Mouse (Mus musculus): Measurements from ENCODE around the gene P2rx5.

The P2rx5 gene

GRCm38 (mm10) chr11:73176186-73176585 lies 16.0 kb downstream of the P2rx5 start:
- no peak for DNase-seq (ENCODE audit: low read depth)

DNA sequence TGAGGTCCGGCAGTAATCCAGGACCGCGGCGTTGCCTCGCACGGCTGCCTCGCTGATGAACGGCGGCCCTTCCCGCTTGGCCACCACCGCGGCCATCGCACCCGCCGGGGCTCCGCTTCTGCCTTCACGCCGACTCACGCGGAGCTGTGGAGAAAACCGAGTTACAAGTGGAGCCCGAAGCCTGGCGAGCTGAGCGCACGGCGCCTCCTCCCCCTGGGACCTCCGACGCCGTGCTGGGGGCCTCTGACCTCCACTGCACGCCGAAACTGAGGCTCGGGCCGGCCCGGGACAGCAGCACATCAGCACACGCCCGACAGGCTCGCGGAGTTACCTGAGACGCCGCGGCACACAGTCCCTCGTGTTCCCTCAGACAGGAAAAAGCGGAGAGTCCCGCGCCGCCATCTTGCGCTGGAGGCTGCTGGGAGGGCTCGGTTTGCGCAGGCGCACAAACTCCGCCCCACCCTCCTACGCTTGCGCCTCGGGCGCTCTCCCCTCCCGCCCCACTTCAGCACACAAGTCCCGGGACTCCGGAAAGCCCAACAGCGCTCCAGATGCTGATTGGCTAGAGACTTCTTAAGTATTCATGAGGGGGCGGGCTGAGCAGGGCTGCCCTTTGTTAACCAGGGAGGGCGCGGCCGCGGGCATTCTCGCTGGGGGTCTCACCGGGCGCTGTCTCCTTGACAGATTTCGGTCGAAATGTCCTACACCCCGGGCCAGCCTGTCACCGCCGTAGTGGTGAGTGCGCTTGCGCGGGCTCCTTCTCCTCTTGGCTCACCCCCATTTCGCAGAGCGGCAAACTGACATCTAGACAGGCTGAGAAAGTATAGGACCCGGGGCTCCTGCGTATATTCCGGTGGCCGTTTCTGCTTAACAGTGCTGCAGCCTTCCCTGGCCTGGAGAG lies 16.6 kb downstream of the P2rx5 start, which contains the start of the genes Emc6 and Tax1bp3:
Emc6 (minus strand) TSS at position 430 of the 901 bp plus-strand sequence.
Tax1bp3 (plus strand) TSS at position 476 of the 901 bp plus-strand sequence.
- peak; percentile 98 for DNase-seq (ENCODE audit: low read depth)

DNA sequence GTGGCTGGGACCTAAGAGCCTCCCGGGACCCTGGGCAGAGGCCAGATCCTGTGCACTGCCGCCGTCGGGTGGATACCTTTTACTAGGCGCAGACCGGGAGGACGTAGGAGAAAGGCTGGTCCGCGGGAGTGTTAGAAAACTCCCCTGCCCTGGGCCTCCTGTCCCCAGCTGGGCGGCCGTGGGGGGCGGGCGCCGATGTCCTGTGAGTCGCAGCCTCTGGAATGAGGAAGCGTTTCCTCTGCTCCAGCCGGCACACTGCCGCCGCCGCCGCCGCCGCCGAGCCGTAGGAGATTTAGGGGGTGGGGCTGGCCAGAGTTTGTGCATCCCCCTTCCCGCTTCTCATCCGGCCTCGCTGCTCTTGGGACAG lies 17.3 kb downstream of the P2rx5 start:
- DNase-seq (ENCODE audit: low read depth): no peak

GRCm38 (mm10) chr11:73177895-73178294 lies 17.7 kb downstream of the P2rx5 start:
- DNase-seq (ENCODE audit: low read depth): peak; percentile 42

DNA sequence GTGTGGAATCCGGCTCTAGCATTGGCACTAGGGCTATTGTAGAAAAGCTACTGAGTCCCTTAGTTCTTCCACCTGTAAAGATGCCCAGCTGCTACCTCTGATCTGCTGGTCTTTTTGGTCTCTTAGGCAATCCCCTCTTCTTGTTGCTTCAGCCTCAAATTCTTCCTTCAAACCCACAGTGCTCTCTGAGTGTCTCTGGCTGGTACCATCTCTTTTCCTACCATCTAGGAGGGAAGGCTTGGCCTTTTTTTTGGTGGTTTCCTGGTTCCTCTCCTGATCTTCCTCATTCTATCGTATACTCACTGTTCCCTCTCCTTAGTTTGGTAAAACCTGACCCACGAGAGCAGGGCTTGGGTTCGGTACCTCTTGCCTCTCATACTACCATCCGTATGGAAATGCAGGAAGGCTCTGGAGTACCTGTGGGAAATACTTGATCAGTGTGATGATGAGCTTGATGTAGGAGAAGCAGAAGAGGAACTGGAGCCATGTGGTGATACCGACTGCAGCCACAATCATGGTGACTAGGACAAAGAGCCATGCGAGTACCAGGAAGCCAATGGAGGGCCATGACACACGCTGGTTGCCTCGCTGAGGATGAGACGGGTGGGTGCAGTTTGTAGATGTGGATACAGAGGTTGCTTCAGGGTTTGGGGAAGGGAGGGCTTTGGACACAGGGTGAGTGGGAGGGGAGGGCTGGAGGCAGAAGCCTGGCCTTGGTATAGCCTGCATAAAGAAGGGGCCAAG lies 25.8 kb downstream of the P2rx5 start:
- no peak for DNase-seq (ENCODE audit: low read depth)

GRCm38 (mm10) chr11:73187231-73187630 lies 27.0 kb downstream of the P2rx5 start:
- no peak for DNase-seq (ENCODE audit: low read depth)

GRCm38 (mm10) chr11:73193047-73193446 lies 32.8 kb downstream of the P2rx5 start:
- no peak for DNase-seq (ENCODE audit: low read depth)

GRCm38 (mm10) chr11:73194444-73194843 lies 34.2 kb downstream of the P2rx5 start:
- no peak for DNase-seq (ENCODE audit: low read depth)

- DNase-seq (ENCODE audit: low read depth): no peak
Measured at GRCm38 (mm10) chr11:73198190-73198589, 38.0 kb downstream of the P2rx5 start.

- DNase-seq (ENCODE audit: low read depth): no peak
Measured at GRCm38 (mm10) chr11:73198603-73199229, 38.5 kb downstream of the P2rx5 start, which contains the start of gene Ctns. TSS of gene Ctns (minus strand) at chr11:73199042.

- DNase-seq (ENCODE audit: low read depth): peak; percentile 96
Measured at GRCm38 (mm10) chr11:73199230-73199712, 39.0 kb downstream of the P2rx5 start, which contains the start of gene Shpk. TSS of gene Shpk (plus strand) at chr11:73199460.

- peak; percentile 79 for DNase-seq (ENCODE audit: low read depth)
Measured at GRCm38 (mm10) chr11:73199879-73200278, 39.7 kb downstream of the P2rx5 start.

DNA sequence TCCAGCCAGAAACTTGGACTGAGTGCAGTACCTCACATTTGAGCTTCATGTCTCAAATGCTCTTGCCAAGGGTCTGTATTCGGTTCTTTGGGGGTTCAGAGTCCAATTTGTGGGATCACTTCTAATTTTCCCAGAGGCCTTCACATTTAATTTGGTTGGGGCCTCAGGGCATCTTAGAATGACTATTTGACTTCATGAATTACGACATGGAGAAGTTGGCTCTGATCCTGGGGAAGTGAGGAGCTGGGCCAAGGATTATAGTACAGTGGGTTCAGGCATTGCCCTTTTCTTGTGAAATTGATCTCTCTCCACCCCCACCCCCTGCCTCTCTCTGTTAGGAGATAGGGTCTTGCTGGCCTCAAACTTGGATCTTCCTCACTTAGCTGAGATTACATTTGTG lies 40.8 kb downstream of the P2rx5 start:
- DNase-seq (ENCODE audit: low read depth): no peak

DNA sequence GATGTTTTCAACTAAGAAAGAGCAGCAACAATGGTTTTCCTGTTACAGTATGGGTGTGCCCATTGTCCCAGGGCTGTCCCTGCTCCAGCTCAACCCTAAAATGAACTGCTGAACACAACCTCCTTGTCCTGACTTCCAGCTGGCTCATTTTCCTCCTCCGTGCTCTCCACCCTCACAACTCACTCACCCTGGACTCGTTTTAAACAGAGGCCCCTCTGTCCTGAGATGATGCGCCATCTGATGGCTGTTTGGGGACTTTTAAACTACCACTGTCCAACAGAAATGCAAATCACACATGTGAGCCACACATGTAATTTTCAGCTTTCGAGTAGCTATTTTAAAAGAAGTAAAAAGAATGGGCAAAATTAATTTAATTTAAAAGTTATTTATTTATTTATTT lies 41.4 kb downstream of the P2rx5 start:
- DNase-seq (ENCODE audit: low read depth): peak; percentile 6

DNA sequence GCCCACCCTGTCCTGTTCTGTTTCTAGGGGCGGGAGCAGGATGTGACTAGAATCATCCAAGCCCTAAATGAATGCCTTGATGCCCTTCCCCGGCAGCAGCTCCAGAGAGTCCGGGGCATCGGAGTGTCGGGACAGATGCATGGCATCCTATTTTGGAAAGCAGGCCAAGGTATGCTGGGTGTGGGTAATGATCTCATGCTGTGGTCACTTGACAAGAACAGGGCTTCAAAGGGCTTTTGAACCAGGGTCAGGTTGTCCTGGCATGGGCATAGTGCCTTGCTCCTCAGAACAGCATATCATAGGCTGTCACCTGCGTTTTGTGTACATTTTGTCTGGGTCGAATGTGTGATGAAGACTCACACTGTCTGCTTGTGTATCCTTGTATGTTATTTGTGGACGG lies 43.7 kb downstream of the P2rx5 start:
- no peak for DNase-seq (ENCODE audit: low read depth)

GRCm38 (mm10) chr11:73205194-73205593 lies 45.0 kb downstream of the P2rx5 start:
- no peak for DNase-seq (ENCODE audit: low read depth)

DNA sequence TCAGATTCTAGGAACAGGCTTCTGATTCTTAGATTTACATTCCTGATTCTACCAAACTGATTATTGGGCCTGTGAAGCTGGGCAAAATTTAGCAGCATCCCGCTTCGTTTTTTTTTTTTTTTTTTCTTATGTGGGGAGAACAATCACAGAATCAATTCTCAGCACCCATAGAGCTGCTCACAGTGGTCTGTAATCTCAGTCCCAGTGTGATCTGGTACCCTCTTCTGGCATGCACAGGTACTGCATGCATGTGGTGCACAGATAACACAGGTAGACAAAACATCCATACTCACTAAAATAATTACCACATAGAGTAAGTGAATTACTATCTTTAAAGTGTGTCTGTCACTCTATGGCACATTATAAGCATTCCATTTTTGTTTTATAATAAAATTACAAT lies 47.4 kb downstream of the P2rx5 start:
- peak; percentile 39 for DNase-seq (ENCODE audit: low read depth)

GRCm38 (mm10) chr11:73213956-73214355 lies 53.7 kb downstream of the P2rx5 start:
- no peak for DNase-seq (ENCODE audit: low read depth)

DNA sequence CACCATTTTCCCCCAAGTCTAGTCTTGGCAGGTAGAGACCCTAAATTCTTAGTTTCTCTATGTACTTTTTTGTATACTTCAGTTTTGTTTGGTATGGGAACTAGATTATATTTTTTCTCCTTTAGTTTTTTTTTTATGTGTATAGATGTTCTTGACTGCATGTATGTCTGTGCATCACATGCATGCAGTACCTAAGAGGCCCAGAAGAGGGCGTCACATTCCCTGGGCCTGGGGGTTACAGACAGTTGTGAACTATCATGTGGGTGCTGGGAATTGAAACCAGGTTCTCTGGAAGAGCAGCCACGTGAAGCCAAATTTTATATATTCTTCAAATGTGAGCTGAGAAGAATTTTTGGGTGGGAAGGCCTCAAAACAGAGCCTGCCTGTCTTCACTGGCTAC lies 59.5 kb downstream of the P2rx5 start:
- peak; percentile 17 for DNase-seq (ENCODE audit: low read depth)

DNA sequence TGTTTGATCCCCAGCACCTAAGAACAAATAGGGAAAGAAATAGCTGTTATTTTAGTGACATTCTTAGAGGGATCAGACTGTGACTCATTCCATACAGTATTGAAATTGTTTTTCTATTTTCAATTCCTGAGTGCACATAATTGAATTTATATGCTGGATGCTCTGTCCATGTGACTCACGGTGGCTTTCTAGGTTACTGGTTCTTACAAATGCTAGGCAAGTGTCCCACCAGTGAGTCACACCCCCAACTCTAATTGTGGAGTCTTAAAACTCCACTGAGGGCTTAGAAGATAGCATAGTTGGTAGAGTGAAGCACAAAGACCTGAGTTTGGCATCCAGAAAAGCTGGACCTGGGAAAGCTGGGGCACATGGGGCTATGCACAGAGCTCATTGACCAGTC lies 60.4 kb downstream of the P2rx5 start:
- DNase-seq (ENCODE audit: low read depth): no peak
